8 mouse cellular contexts compared by ENCODE assay signal in genomic region chr13:23738041-23738440, GRCm38 (mm10). TPM values are rescaled to one million over a fixed set of nuclear protein-coding genes. Genes with fewer than 3 reads are reported as not detected.
DNase-seq lines count a peak whose midpoint lies in the region; ATAC-seq and TF ChIP-seq lines count a peak whose summit lies in the region.

No protein-coding gene starts in this region.

- no peaks in the 10 kb centered on the region for H3K4me1 ChIP-seq in intestine, postnatal 0 days (replicated peaks; ENCODE audit: control insufficient read depth, insufficient read depth, low read length)
- H3K4me1 ChIP-seq in neural tube, embryonic 13.5 days (replicated peaks): peaks cover 28% of the 10 kb centered on the region

- peak overlapping the region; percentile 60 for H3K4me3 ChIP-seq in intestine, postnatal 0 days (ENCODE audit: low read depth, low read length)
- H3K4me3 ChIP-seq in neural tube, embryonic 13.5 days: peak overlapping the region; percentile 48

- H3K27me3 ChIP-seq in intestine, postnatal 0 days (replicated peaks; ENCODE audit: control insufficient read depth, insufficient read depth, low read length): no peaks in the 10 kb centered on the region
- H3K27me3 ChIP-seq in neural tube, embryonic 13.5 days: no peaks in the 10 kb centered on the region

- TF ChIP-seq CTCF in intestine, postnatal 0 days (IDR thresholded peaks at IDR 0.05; ENCODE audit: low read depth): no peak

- peak; percentile 16 for DNase-seq in cerebellum, adult 11 months
- DNase-seq in cerebellum, adult 8-10 months: no peak
- DNase-seq in spleen, postnatal 10 days (ENCODE audit: low spot score in 2 of 2): peak; percentile 54 to 76
- no peak for DNase-seq in spleen, postnatal 14 days (ENCODE audit: low spot score in 2 of 2)
- no peak for DNase-seq in ovary, postnatal 36 days (ENCODE audit: low spot score)
- no peak for DNase-seq in gastrocnemius, adult 8-10 months (ENCODE audit: low spot score in 2 of 2)

- WGBS in intestine, postnatal 0 days: 27% methylated on average over 4 of the region's 4 CpGs
- WGBS in neural tube, embryonic 13.5 days: 22% methylated on average over 4 of the region's 4 CpGs

- ATAC-seq in intestine, postnatal 0 days: no peak
- ATAC-seq in neural tube, embryonic 13.5 days (ENCODE audit: low read depth): no peak

- peak overlapping the region; percentile 85 for H3K4me2 ChIP-seq in intestine, postnatal 0 days (replicated peaks; ENCODE audit: low read depth)
- H3K4me2 ChIP-seq in neural tube, embryonic 13.5 days: peak overlapping the region; percentile 98

- no peaks in the 10 kb centered on the region for H3K36me3 ChIP-seq in intestine, postnatal 0 days (ENCODE audit: control insufficient read depth, insufficient read depth)
- H3K36me3 ChIP-seq in neural tube, embryonic 13.5 days: no peaks in the 10 kb centered on the region

- H3K9ac ChIP-seq in intestine, postnatal 0 days (ENCODE audit: low read depth, low read length): peak overlapping the region; percentile 90
- peak overlapping the region; percentile 78 for H3K9ac ChIP-seq in neural tube, embryonic 13.5 days

- H3K9me3 ChIP-seq in intestine, postnatal 0 days (ENCODE audit: control insufficient read depth): no peaks in the 10 kb centered on the region
- no peaks in the 10 kb centered on the region for H3K9me3 ChIP-seq in neural tube, embryonic 13.5 days

- H3K27ac ChIP-seq in intestine, postnatal 0 days (ENCODE audit: low read depth, low read length): peak overlapping the region; percentile 97
- H3K27ac ChIP-seq in neural tube, embryonic 13.5 days (replicated peaks): peak overlapping the region; percentile 90

RNA-seq across cellular contexts. Expression of gene Hist1h1c, which starts 0.6 kb away (rescaled TPM):
- polyA plus RNA-seq in intestine, postnatal 0 days (2015; fragmentation: Nextera tagmentation; extraction: Ambion mirVana): 105 and 107 TPM in 2 replicates
- 12.5 and 13.1 TPM in 2 replicates for polyA plus RNA-seq in neural tube, embryonic 13.5 days (2015; fragmentation: Nextera tagmentation; extraction: Ambion mirVana)
- 100 to 1,000 TPM; 196 to 246 (median 227) TPM for total RNA-seq in gastrocnemius, adult 8-10 months (2022)

RNA-seq across cellular contexts. Expression of gene Hist1h3c, which starts 7.4 kb away (rescaled TPM):
- polyA plus RNA-seq in intestine, postnatal 0 days (2015; fragmentation: Nextera tagmentation; extraction: Ambion mirVana): 1.2 and 1.4 TPM in 2 replicates
- polyA plus RNA-seq in neural tube, embryonic 13.5 days (2015; fragmentation: Nextera tagmentation; extraction: Ambion mirVana): 1.5 and 2.7 TPM in 2 replicates
- not detected for total RNA-seq in gastrocnemius, adult 8-10 months (2022)

RNA-seq across cellular contexts. Expression of gene Hist1h2bb, which starts 8.5 kb away (rescaled TPM):
- 0.37 and 0.48 TPM in 2 replicates for polyA plus RNA-seq in intestine, postnatal 0 days (2015; fragmentation: Nextera tagmentation; extraction: Ambion mirVana)
- not detected in 2 replicates for polyA plus RNA-seq in neural tube, embryonic 13.5 days (2015; fragmentation: Nextera tagmentation; extraction: Ambion mirVana)
- total RNA-seq in gastrocnemius, adult 8-10 months (2022): 1 to 10 TPM; 1.1 to 1.6 (median 1.4) TPM

RNA-seq across cellular contexts. Expression of gene Hist1h2ab, which starts 12.9 kb away (rescaled TPM):
- 11.7 and 12.1 TPM in 2 replicates for polyA plus RNA-seq in intestine, postnatal 0 days (2015; fragmentation: Nextera tagmentation; extraction: Ambion mirVana)
- 5.1 and 9.7 TPM in 2 replicates for polyA plus RNA-seq in neural tube, embryonic 13.5 days (2015; fragmentation: Nextera tagmentation; extraction: Ambion mirVana)
- 1 to 10 TPM in 2 of 4 experiments, under 1 TPM in 1, not detected in 1; 0.97 to 4.9 (median 3.5) TPM for total RNA-seq in gastrocnemius, adult 8-10 months (2022)

RNA-seq across cellular contexts. Expression of gene Hist1h3b, which starts 14.0 kb away (rescaled TPM):
- polyA plus RNA-seq in intestine, postnatal 0 days (2015; fragmentation: Nextera tagmentation; extraction: Ambion mirVana): 1.3 and 1.5 TPM in 2 replicates
- polyA plus RNA-seq in neural tube, embryonic 13.5 days (2015; fragmentation: Nextera tagmentation; extraction: Ambion mirVana): 0.96 and 2.3 TPM in 2 replicates
- 1 to 10 TPM in 2 of 4 experiments, not detected in 2; 2.7 to 2.8 TPM for total RNA-seq in gastrocnemius, adult 8-10 months (2022)

Comparison
In these comparisons a context has a peak if more than half of its experiments do, and no peak if none do; other contexts are left out.
1. DNase-seq: peak in cerebellum, adult 11 months (single experiment) and spleen, postnatal 10 days (2 of 2); none in cerebellum, adult 8-10 months (single experiment), spleen, postnatal 14 days (0 of 2), ovary, postnatal 36 days (single experiment) and gastrocnemius, adult 8-10 months (0 of 2).